Mouse (Mus musculus): ENCODE measurements around the gene Gm10031.
"Not testable (repeated sequence)": the region's sequence is repeated elsewhere in the genome, so short reads cannot be mapped to it uniquely, and the experiment has no call there.

The Gm10031 gene

DNA sequence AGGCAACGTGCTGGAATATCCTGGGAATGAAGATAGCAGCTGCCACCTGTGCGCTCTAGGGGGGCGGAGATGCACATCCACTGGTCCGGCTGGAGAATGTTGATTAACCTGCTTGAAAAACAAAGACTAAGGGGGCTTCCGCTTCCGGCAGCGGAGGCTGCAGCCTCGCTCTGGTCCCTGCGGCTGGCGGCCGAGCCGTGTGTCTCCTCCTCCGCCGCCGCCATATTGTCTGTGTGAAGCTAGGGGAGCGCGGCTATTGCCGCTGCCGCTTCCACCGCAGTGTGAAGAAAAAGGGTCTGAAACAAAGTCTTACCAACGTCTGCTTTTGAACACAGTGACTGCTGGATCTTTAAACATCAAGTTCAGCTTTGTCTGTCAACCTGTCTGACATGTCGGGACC, at the start of gene Gm10031:
Gene Gm10031, plus strand, starts transcription at position 171 of the 400 bp plus-strand sequence.
- DNase-seq (ENCODE audit: low read depth, low spot score): not testable (repeated sequence)

DNA sequence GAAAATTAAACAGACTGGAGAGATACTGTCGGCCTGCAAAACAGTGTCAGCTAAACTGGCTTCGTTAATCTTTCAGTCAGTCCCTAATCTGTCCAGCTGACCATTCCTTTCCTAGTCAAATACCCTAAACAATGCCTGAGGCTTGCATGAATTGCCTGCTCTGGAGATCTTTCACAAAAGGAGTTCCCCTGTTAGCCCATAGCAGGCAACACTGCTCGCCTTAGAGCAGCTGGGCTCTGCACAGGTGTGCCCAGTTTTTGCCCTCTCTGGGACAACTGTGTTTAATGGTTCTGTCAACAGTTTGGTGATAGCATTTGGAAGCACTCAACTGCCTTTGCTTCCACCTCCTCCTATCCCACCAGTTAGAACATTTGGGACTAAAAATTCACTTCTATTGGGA, 49.0 kb upstream of the Gm10031 start:
- DNase-seq (ENCODE audit: low read depth, low spot score): no peak

DNA sequence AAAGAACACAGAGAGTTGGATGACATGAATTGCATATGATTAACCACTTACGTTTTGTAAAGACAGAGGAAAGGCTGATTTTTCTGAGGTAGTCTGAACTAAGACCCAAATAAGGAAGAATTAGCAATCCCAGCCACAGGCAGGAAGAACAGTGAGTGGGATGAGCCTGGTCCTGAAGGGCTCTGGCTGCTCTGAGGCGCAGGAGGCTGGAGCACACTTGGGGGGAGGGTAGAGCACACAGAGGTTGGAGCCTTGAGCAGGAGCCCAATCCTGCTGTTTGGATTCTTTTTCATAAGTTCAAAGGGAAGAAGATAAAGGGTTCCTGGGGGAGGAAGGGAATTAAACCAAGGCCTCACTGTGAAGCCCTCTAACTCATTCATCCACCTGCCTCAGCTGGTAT, 47.8 kb upstream of the Gm10031 start:
- DNase-seq (ENCODE audit: low read depth, low spot score): no peak

DNA sequence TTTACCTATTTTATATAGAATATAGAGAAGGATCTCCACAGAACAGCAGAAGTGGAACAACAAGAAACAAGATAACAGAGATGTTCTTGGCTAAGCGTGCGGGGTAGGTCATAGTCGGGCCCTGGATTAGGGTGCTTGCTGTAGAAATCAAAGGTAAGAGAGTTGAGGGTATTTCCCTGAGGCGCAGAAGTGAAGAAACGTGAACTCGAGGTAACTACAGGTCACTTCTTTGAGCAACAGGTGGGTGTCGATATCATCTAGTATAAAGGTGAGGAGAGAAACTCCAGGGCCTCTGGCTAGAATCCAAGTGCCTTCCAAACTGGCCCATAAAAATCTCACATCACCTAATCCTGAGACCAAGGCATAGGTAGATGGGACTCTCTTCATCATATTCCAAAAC, 47.3 kb upstream of the Gm10031 start:
- DNase-seq (ENCODE audit: low read depth, low spot score): no peak

DNA sequence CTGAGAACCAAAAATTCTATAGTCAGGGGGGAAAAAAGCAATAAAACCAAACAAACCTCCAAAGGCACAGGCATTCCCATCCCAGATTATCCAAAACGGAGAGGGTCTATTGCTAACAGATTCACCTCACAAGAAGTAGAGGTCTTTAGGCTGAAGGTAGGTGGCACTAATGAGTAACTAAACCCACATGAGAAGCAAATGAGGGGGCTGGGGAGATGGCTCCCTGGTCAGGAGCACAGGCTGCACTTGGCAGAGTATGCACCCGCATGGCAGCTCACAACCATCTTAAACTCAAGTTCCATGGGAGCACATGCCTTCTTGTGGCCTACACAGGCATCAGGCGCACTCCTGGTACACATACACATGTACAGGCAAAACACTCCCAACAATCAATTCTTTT, 42.0 kb upstream of the Gm10031 start:
- no peak for DNase-seq (ENCODE audit: low read depth, low spot score)

DNA sequence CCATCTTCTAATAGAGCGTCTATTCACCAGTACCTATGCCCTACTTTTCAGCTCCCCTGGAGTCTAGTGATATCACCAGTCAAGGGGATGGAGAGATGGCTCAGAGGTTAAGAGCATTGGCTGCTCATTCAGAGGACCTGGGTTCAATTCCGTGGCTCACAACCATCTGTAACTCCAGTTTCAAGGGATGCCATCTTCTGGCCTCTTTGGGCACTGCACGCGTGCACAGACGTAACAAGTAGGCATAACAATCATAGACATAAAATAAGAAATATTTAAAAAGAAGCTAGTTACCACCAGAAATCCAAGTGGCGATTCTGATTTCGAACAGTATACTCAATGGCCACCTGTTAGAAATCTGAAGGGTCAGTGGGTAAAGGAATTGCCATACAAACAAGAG, 36.3 kb upstream of the Gm10031 start:
- DNase-seq (ENCODE audit: low read depth, low spot score): no peak

DNA sequence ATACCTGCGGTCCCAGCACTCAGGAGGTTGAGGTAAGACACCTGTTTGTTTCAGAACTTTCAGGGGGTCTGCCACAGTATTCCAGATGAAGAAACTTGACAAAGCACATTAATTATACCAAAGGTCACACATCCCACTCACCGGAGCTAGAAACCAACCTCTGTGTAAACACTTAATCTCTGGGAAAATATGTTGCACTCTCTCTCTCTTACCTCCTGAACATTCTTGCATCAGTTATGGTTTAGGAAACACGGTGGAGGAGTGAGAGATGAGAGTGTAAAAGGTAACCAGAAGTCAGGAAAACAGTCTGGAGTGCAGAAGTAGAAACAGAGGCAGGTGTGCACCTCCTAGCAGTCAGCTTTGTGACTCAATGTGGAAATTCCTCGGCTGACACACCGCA, 35.8 kb upstream of the Gm10031 start:
- DNase-seq (ENCODE audit: low read depth, low spot score): no peak

DNA sequence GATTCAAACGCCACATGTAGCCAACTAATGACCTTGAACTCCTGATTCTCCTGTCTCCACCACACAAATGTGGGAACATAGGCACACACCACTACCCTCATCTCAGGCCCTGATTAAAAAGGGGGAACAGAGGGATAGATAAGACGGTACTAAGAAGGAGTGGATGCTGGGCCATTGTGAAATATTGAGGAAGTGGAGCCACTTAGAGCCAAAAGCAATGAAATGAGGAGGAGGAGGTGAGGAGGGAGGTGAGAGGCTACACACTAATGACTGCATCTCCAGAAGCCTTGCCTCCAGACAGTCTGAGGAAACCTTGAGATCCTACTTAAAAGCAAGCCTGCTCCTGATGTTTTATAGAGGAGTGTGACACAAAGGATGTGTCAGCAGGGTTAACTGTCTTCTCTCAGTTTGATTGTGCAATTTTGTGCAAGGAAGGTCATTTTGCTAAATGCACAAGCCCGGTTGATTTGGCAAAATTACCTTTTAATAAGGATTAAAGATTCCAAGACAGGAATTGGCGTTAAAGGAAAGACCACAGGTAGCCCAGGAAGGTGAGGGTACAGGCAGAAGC, 32.5 kb upstream of the Gm10031 start:
- DNase-seq (ENCODE audit: low read depth, low spot score): no peak

DNA sequence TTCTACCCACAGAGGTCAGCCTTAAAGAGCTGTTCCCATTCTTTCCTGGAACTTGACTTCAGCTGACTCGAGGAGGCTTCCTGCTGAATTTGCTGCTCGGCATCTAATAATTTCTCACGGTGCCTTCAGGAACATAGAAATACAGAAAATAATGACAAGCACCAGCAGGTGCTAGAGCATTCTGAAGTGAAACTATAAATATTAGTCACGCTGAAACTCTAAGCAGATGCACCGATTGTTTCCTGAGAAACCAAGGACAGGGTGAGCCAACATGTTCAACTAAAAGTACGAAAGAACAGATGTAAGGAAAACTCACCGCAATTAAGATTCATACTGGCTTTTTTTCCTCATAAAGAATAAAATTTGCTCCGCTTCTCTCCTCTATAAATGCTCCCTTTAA, 28.8 kb upstream of the Gm10031 start:
- no peak for DNase-seq (ENCODE audit: low read depth, low spot score)

DNA sequence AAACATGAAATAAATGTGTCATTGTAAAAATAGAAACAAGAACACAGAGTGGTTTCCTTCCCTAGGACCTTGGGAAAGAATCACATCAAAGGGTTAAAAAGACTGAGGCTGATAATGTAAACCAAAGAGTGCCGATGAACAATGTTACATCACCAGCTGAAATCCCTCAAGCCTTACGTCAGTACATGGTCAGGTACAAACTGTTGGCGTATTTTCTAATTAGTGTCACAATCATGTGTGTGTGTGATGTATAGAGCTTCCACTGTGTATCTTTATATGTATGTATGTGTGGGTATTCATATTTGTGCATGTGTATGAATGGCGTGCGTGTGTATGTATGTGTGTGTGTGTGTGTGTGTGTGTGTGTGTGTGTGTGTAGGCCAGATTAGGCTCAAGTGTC, 26.9 kb upstream of the Gm10031 start:
- DNase-seq (ENCODE audit: low read depth, low spot score): no peak

DNA sequence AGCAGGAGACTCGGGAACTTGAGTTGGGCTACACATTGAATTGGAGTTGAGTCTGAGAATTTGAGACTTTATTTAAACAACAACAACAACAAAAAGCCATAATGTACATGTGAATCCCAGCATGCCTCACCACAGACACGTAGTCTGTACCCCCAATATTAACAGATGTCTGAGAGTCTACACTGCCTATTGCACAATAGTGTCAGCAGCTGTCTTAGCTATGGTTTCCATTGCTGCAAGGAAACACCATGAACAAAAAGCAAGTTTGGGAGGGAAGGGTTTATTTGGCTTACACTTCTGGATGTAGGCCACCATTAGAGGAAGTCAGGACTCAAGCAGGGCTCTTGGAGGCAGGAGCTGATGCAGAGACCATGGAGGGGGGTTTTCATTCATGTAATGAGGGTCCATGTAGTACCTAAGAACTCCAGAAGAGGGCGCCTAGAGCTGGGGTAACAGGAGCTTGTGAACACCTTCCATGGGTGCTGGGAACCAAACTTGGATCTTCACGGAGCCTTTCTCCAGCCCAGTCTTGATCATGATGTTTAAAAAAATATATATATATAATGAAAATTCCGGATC, 18.8 kb upstream of the Gm10031 start:
- no peak for DNase-seq (ENCODE audit: low read depth, low spot score)

DNA sequence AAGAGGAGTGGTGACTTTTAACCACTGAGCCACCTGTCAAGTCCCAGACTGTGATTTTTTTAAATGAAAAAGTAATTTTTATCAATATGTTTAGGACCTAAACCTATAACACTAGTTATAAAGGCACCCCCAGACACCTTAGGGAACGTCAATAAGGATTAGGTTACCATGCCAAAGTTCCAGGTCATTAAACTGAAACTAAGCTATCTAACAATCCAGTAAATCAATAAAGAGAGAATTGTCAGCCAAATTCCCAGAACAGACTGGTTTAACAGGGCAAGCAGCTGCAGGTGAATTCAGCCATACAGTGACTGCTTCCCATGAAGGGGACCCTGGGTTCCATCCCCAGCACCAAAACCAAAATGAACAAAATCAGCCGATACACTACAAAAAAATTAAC, 17.9 kb upstream of the Gm10031 start:
- no peak for DNase-seq (ENCODE audit: low read depth, low spot score)

DNA sequence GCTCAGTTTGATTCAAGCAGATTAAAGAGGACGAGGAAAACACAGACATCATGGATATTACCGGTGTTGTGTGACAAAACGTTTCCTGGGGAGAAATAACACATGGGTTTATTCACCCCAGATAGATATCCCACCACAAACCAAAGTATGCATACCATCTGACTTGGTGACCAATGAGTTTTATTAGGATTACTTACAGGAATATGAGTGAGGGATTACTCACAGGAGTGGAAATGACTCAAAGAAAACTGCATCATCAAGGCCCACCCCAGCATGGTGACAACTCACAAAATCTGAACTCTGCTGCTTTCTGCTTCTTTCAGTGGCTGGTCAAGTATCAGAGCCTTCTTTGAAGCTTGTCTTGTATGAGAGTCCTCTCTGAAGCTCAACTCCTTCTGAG, 16.1 kb upstream of the Gm10031 start:
- DNase-seq (ENCODE audit: low read depth, low spot score): no peak

DNA sequence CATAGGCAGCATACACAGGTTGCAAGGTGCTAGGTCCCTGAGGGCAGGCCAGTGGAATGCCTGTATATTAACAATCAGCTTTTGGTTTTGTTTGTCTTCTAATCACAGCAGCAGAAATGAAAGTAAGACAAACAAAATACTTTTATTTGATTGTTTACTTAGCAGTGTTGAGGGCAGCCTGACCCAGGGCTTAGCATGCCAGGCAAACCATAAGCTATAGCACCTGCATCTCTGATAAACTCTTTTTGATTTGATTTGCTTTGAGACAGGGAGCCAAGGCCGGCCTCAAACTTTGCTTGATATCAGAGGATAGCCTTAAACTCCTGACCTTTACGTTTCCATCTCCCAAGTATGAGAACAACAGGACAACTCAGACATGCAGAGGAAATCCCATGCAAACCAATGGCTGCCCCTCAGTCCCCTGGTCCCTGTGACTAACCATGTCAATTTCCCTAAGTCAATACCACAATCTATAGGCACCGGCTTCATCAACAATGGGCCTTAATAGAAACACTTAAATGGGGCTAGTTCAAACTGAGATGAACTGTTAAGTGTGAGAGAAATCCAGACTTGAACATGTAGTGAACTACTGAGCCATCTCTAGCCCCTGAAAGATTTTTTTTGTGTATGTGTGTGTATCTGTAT, 3.6 kb upstream of the Gm10031 start:
- DNase-seq (ENCODE audit: low read depth, low spot score): no peak

DNA sequence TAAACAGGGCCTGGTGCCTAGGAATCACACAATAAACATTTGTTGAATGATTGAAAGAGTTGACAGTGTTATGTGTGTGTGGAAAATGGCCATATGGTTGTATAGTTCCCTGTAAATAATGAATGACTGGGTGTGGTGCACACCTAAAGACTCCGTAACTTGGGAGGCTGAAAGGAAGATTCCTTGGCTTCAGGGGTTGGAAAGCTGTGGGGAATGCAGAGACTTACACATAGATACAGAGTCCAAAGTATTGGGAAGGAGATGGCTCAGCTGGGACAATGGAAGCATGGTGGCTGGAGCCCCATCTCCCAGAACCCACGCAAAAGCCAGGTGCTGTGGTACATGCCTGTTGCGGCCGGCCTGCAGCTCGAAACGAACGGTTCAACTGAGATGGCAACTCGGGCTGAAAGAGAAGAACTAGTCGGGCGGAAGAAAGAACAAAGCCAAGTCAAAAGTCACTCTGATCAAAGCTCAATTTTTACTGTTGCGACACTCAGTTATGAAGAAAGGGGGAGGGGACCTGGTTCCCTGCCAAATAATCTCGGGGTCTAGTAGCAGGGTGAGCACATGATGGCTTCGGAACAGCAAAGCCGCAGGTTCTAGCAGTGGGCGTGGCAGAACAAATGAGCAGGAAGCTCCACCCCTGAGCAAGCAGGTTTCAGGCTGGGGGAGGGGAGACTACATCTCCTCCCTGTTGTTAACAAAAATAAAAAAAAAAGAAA, 1.9 kb upstream of the Gm10031 start:
- no peak for DNase-seq (ENCODE audit: low read depth, low spot score)

DNA sequence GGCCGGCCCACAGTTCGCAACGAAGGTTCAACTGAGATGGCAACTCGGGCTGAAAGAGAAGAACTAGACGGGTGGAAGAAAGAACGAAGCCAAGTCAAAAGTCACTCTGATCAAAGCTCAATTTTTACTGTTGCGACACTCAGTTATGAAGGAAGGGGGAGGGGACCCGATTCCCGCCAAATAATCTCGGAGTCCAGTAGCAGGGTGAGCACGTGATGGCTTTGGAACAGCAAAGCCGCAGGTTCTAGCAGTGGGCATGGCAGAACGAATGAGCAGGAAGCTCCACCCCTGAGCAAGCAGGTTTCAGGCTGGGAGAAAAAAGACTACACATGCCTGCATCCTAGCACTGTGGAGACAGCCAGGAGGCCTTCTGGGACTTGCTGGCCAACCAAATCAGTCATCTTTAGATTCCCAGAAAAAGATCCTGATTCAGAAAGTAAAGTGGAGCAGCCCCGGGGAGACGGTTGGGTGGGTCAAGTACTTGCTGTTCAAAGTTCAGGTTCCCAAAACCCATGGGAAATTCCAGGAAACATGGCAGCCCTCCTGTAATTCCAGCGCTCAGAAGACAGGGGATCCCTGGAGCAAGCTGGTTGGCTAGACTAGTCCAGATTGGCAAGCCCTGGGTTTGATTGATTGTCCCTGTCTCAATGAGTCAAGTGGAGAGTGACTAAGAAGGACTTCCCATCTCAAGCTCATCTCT, 8.8 kb downstream of the Gm10031 start:
- not testable (repeated sequence) for DNase-seq (ENCODE audit: low read depth, low spot score)

DNA sequence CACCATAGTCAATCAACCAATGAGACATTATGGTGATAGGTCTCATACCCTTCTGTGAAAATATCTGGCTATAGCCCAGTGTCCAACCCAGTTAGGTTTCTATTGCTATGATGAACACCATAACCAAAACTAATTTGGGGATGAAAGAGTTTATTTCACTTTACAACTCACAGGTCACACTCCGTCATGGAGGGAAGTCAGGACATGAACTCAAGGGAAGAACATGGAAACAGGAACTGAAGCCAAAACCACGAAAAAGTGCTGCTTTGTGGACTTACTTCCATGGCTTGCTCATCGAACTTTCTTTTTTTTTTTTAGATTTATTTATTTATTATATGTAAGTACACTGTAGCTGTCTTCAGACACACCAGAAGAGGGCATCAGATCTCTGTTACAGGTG, 9.7 kb downstream of the Gm10031 start:
- no peak for DNase-seq (ENCODE audit: low read depth, low spot score)

DNA sequence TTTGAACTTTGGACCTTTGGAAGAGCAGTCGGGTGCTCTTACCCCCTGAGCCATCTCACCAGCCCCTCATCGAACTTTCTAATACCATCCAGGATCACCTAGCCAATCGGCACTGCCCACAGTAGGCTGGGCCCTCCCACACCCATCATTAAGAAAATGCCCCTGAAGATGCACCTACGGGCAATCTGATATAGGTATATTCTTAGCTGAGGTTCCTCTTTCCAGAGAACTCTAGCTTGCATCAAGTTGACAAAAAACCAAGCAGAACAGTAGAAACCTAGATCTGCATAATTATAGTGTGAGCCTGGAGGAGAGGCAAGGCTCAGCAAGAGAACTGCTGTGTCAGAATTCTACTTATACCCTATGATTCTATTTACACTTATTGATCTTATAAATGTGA, 10.1 kb downstream of the Gm10031 start:
- no peak for DNase-seq (ENCODE audit: low read depth, low spot score)

DNA sequence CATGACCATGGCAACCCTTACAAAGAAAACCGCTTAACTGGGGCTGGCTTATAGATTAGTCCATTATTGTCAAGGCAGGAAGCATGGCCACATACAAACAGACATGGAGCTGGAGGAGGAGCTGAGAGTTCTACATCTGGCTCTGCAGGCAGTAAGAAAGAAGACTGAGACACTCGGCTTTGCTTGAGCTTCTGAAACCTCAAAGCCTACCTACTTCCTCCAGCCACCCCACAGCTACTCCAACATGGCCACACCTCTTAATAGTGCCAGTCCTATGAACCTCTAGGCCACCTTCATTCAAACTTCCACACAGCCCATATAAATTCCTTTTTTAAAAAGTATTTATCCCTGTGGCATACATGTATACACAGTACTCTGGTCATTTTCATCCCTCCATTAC, 13.2 kb downstream of the Gm10031 start:
- DNase-seq (ENCODE audit: low read depth, low spot score): no peak

DNA sequence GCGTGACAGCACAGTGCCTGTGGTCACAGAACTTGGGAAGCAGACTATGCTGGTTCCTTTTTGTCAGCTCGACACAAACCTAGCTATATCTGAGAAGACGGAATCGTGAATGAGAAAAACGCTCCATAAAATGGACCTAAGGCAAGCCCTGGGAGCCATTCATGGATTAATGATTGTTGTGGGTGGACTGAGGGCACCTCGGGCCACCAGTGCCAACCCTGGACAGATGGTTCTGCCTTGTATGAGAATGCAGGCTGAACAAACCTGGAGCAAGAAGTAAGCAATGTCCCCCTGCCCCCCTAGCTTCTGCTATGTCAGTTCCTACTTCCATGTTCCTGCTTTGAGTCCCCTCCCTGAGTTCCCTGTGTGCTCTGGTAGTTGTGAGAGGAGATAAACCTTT, 13.9 kb downstream of the Gm10031 start:
- DNase-seq (ENCODE audit: low read depth, low spot score): no peak

DNA sequence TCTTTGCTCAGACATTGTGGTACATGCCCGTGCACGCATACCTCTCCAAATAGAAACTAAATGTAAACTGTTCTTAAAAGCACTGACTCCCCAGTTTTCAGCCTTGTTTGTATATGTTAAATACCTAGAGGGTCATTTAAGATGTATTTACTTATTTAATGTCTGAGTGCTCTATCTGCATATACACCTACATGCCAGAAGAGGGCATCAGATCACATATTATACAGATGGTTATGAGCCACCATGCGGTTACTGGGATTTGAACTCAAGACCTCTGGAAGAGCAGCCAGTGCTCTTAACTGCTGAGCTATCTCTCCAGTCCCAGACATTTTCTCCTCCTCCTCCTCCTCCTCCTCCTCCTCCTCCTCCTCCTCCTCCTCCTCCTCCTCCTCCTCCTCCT, 14.6 kb downstream of the Gm10031 start:
- no peak for DNase-seq (ENCODE audit: low read depth, low spot score)

All from embryo, embryonic 11.5 days (tissue).